Mouse (Mus musculus) neural tube, postnatal 0 days (tissue): Measurements from ENCODE around the gene Mfsd14b. TPM values are rescaled to one million over a fixed set of nuclear protein-coding genes. Genes with fewer than 3 reads are reported as not detected.

Experiments
- polyA plus RNA-seq: library from polyadenylated mRNA; unstranded; fragments of >200 nt; fragmentation: Nextera tagmentation; extraction: Ambion mirVana; gene quantifications from 2 replicates; pipeline ENCODE4 v1.2.1, GENCODE M21; 2015

Mfsd14b gene
- polyA plus RNA-seq: 23.8 and 25.3 TPM in 2 replicates

DNA sequence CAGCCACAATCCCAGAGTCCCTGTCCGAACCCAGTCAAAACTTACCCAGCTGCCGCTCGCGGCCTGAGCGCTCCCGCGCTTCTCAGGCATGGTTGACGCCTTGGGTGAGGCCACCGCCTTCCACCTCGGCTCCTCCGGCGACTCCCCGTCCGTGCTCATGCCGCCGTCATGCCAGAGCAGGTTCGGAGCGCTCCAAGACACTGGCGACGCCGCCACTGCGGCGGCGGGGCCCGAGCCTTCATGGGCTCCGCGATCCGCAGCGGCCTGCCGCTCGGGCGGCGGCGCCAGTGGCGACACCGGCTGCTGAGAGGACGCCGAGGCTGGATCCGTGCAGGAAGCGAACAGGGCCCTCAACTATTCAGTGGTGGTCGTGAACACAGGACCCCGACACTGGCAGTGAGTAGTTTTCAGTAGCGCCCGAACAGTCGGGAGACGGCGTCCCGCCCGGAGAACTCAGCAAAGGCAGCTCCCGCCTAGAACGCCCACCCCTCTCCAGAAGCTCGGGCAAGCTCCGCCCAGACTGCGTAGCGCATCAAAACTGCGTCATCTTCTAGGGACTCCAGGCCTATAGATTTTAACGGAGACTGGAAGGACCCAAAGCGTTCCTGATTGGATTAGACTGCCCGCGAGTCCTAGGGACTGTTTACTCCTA lies at the start of gene Mfsd14b:
Gene Mfsd14b, minus strand, starts transcription at position 517 of the 652 bp plus-strand sequence.

DNA sequence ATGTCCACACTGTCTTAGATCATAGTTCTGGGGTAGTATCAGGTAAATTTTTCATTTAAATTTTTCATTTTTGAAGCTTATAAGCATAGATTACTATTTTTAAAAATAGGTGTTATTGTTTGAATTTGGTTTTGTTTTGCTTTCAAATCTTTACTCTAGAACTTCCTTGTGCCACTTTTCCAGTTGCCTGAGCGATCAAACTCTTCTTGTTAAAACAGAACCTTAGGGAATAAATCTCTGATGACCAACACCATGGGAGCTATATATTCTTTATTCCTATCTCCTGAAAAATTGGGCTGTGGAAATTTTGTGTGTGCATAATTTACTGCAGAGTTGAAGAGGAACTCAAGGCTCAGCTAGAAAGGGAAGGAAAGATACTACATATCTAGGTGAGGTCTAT lies 37.2 kb upstream of the Mfsd14b start, which contains the start of gene Olfr466:
Gene Olfr466, plus strand, starts transcription at position 301 of the 400 bp plus-strand sequence.

DNA sequence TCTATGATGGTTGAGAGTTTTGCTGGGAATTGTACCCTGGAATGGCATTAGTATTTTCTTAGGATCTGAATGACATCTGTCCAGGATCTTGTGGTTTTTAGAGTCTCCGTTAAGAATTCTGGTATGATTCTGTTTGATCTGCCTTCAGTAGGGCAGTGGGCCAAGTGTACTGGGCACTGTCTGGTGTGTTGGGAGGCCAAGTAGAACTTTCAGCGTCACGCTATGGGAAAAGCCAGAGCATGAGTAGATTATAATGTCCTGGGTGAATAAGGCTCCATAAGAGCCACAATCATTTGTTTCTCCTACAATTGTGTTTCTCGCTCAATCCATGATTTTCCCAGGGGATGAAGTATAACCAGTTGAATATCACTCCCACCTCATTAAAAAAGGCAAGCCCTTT lies 25.0 kb upstream of the Mfsd14b start, which contains the start of gene Olfr465-ps1:
Gene Olfr465-ps1, plus strand, starts transcription at position 301 of the 400 bp plus-strand sequence.

DNA sequence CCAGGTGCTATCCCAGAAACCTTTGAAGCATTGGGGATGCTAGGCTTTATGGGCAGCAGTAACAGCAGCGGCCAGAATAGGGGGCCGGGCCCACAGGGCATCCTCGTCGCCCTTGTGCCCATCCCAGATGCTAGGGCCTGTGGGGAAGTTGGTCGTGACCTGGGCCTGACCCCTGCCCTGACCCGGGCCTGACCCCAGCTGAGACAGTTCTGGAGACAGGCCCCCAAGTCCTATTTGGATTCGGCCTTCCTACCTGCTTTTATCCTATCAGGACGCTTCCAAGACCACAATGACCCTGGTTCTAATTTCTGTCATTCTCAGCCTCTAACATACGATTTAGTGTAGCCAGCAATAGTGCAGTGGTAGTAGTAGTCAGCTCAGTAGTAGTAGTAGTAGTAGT lies 60.1 kb downstream of the Mfsd14b start, which contains the start of gene Prss47:
Gene Prss47, minus strand, starts transcription at position 101 of the 400 bp plus-strand sequence.

DNA sequence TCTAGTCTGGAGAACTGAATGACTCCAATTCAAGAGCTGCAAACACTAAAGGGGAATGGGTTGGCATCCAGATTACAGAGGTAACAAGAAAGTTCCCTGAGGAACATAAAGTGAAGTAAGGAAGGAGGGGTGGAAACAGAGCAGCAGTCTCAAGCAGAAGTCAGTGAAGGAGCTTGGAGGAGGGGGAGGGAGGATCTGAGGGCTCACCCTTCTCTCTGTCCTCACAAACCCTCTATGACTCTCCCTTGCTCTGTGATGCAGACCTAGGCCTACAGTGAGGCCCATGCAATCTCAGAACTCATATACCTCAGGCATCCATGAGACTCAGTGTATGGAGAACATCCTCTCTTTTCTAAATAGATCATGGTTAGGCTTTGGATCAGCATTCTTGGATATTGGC lies 80.0 kb downstream of the Mfsd14b start, which contains the start of gene Spata31d1c:
Gene Spata31d1c, plus strand, starts transcription at position 301 of the 400 bp plus-strand sequence.

Other genes starting within 250 kb of the Mfsd14b start
- gene Cntnap3, start 209.0 kb downstream of the Mfsd14b start, polyA plus RNA-seq: 1.2 and 1.6 TPM in 2 replicates
- not detected in 2 replicates for gene Spata31, start 195.6 kb downstream of the Mfsd14b start, polyA plus RNA-seq
- gene Spata31d1c, start 79.9 kb downstream of the Mfsd14b start, polyA plus RNA-seq: not detected in 2 replicates
- not detected in 2 replicates for gene Prss47, start 60.2 kb downstream of the Mfsd14b start, polyA plus RNA-seq
- not detected in 2 replicates for gene Olfr465-ps1, start 25.1 kb upstream of the Mfsd14b start, polyA plus RNA-seq
- not detected in 2 replicates for gene Olfr466, start 37.3 kb upstream of the Mfsd14b start, polyA plus RNA-seq
- 0.26 TPM in 1 of 2 replicates, not detected in the other for gene Nlrp4f, start 93.0 kb upstream of the Mfsd14b start, polyA plus RNA-seq
- 0.96 and 1.1 TPM in 2 replicates for gene Gm10775, start 146.6 kb upstream of the Mfsd14b start, polyA plus RNA-seq
- gene Zfp369, start 165.8 kb upstream of the Mfsd14b start, polyA plus RNA-seq: 8.4 and 9.9 TPM in 2 replicates